Mouse (Mus musculus) forebrain, embryonic 14.5 days (tissue): ENCODE measurements at regions not wholly inside any gene's neighbourhood (a gene's known extent, or its start where the extent isn't known, plus 50 kb on each side); places are given as distances from the start of the nearest gene placed in this dataset.

Experiments
- ATAC-seq: fragments of 200-750 bp; cut with Nextera tagmentation; 2 replicates; pipeline ENCODE4 v1.8.0; 2017; ENCODE audit warnings: mild to moderate bottlenecking, moderate library complexity
- DNase-seq: peaks from one replicate; pipeline ENCODE4 v3.0.0-alpha.2; 2015; ENCODE audit warnings: low spot score
- H3K27ac ChIP-seq: fragments of 300-500 bp; sonication (generic); 2 replicates; pipeline ENCODE4 v1.5.1; 2014; ENCODE audit warnings: low read depth, mild to moderate bottlenecking, control low read depth, low read length, moderate library complexity
- H3K27me3 ChIP-seq: fragments of 300-500 bp; sonication (generic); replicated peaks from 2 replicates; pipeline ENCODE4 v1.6.1; 2014; ENCODE audit warnings: low read length, control low read depth, mixed read lengths; ENCODE audit not compliant: control insufficient read depth, insufficient read depth
- H3K36me3 ChIP-seq: fragments of 300-500 bp; sonication (generic); 2 replicates; pipeline ENCODE4 v1.6.1; 2014; ENCODE audit warnings: low read length, control low read depth; ENCODE audit not compliant: control insufficient read depth, insufficient read depth
- H3K4me1 ChIP-seq: fragments of 300-500 bp; sonication (generic); 2 replicates; pipeline ENCODE4 v1.6.1; 2014; ENCODE audit warnings: antibody characterized with exemption, low read length, control low read depth; ENCODE audit not compliant: control insufficient read depth, insufficient read depth
- H3K4me2 ChIP-seq: fragments of 300-500 bp; sonication (generic); 2 replicates; pipeline ENCODE4 v1.6.1; 2014; ENCODE audit warnings: mild to moderate bottlenecking, control low read depth, low read length
- H3K4me3 ChIP-seq: fragments of 300-500 bp; sonication (generic); 2 replicates; pipeline ENCODE4 v1.5.1; 2014; ENCODE audit warnings: low read depth, low read length, control low read depth
- H3K9ac ChIP-seq: fragments of 300-500 bp; sonication (generic); 2 replicates; pipeline ENCODE4 v1.6.1; 2014; ENCODE audit warnings: mild to moderate bottlenecking, low read length, control low read depth, moderate library complexity
- H3K9me3 ChIP-seq: fragments of 300-500 bp; sonication (generic); replicated peaks from 2 replicates; pipeline ENCODE4 v1.6.1; 2016; ENCODE audit warnings: low read length, control low read depth, mixed read lengths; ENCODE audit not compliant: control insufficient read depth
- WGBS: fragments of 180-500 bp; shearing (Covaris S2); extraction: QIAGEN DNeasy Blood & Tissue Kit; methylation state at CpG from one replicate; pipeline ENCODE4 v1.1.7; 2014; 5-methylcytosine and 5-hydroxymethylcytosine counted together

GRCm38 (mm10) chr4:94147964-94148533 lies 408.3 kb upstream of the Gm10306 start:
- Histone ChIP-seq H3K9me3 (no peaks in the 10 kb centered on the region), H3K4me3 (no peak overlapping the region), H3K36me3 (no peaks in the 10 kb centered on the region), H3K27me3 (no peaks in the 10 kb centered on the region), H3K27ac (no peak overlapping the region), H3K4me1 (peaks cover 6% of the 10 kb centered on the region; the same call in 1 of the 2 replicates), H3K9ac (no peak overlapping the region), H3K4me2 (no peak overlapping the region)
- peak; percentile 60 for DNase-seq
- no peak for ATAC-seq

- Histone ChIP-seq H3K9me3 (no peaks in the 10 kb centered on the region), H3K4me2 (no peak overlapping the region), H3K27ac (no peak overlapping the region), H3K4me1 (peaks cover 6% of the 10 kb centered on the region; the same call in 1 of the 2 replicates), H3K27me3 (no peaks in the 10 kb centered on the region), H3K4me3 (no peak overlapping the region), H3K9ac (no peak overlapping the region), H3K36me3 (no peaks in the 10 kb centered on the region)
- 54% methylated on average over 3 of the region's 3 CpGs for WGBS
- DNase-seq (no peak), ATAC-seq (no peak)
Measured at GRCm38 (mm10) chr4:94149056-94149455, 407.3 kb upstream of the Gm10306 start.

DNA sequence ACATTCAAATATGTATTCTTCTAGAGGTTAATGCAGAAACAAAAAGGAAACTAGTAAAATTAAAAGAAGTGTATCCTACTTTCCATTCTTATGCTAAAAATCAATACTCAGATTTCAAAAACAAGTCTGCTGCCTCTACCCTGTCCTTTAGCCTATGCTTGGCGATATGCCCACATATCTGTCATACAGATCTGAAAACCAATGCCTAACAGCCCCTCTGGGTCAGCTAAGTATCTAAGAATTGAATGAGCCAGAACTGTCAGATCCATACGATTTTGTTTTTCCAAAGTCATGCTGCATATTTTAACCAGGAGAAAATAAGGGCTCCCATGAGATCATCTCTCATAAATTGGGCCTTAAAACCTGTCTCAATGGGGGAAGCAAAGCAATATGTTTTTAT lies 395.7 kb upstream of the Gm10306 start:
- H3K27me3 ChIP-seq: no peaks in the 10 kb centered on the region
- H3K36me3 ChIP-seq: no peaks in the 10 kb centered on the region
- no peak overlapping the region for H3K27ac ChIP-seq
- H3K4me1 ChIP-seq: no peaks in the 10 kb centered on the region
- DNase-seq (no peak), ATAC-seq (no peak)
- no peak overlapping the region for H3K4me3 ChIP-seq
- H3K9ac ChIP-seq: no peak overlapping the region
- H3K9me3 ChIP-seq: no peaks in the 10 kb centered on the region
- 74% methylated on average over 2 of the region's 2 CpGs for WGBS
- H3K4me2 ChIP-seq: no peak overlapping the region

GRCm38 (mm10) chr4:94173096-94173495 lies 383.2 kb upstream of the Gm10306 start:
- Histone ChIP-seq H3K27ac (no peak overlapping the region), H3K9me3 (no peaks in the 10 kb centered on the region), H3K36me3 (no peaks in the 10 kb centered on the region), H3K4me1 (no peaks in the 10 kb centered on the region), H3K4me2 (no peak overlapping the region), H3K9ac (no peak overlapping the region), H3K4me3 (no peak overlapping the region), H3K27me3 (no peaks in the 10 kb centered on the region)
- ATAC-seq (no peak), DNase-seq (no peak)
- WGBS: 94% methylated on average over 2 of the region's 2 CpGs

DNA sequence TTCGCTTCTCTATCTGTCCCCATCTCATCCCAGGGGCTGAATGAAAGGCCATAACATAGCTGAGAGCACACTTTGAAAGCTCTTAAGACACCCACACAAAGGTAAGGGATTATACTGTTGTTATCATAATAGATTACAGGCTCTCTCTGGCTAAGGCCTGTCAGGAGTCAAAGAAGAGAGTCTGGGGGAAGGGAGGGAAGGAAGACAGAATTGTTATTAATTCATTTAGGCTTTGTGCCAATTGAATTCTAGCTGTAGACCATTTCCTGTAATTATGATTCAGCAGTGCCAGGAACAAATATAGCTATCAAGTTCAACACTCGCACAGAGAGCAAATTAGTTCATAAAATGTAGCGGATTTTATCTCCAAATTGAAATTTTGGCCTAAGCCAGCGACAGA lies 369.3 kb upstream of the Gm10306 start:
- Histone ChIP-seq H3K27ac (no peak overlapping the region), H3K4me2 (no peak overlapping the region), H3K4me3 (no peak overlapping the region), H3K27me3 (no peaks in the 10 kb centered on the region), H3K9me3 (no peaks in the 10 kb centered on the region), H3K36me3 (no peaks in the 10 kb centered on the region), H3K9ac (no peak overlapping the region), H3K4me1 (peaks cover 4% of the 10 kb centered on the region; the same call in 1 of the 2 replicates)
- DNase-seq: peak; percentile 45
- 61% methylated on average over 4 of the region's 4 CpGs for WGBS
- ATAC-seq: peak; percentile 51; the same call in 1 of the 2 replicates

- peaks cover 4% of the 10 kb centered on the region; the same call in 1 of the 2 replicates for H3K4me1 ChIP-seq
- no peaks in the 10 kb centered on the region for H3K36me3 ChIP-seq
- H3K4me3 ChIP-seq: no peak overlapping the region
- no peak overlapping the region for H3K4me2 ChIP-seq
- H3K27ac ChIP-seq: no peak overlapping the region
- H3K9me3 ChIP-seq: no peaks in the 10 kb centered on the region
- no peak overlapping the region for H3K9ac ChIP-seq
- peak; percentile 30; the same call in 1 of the 2 replicates for ATAC-seq
- H3K27me3 ChIP-seq: no peaks in the 10 kb centered on the region
- WGBS: 68% methylated on average over 2 of the region's 2 CpGs
- no peak for DNase-seq
Measured at GRCm38 (mm10) chr4:94188354-94188753, 368.0 kb upstream of the Gm10306 start.

GRCm38 (mm10) chr4:94188888-94189287 lies 367.5 kb upstream of the Gm10306 start:
- H3K36me3 ChIP-seq: no peaks in the 10 kb centered on the region
- no peaks in the 10 kb centered on the region for H3K9me3 ChIP-seq
- no peaks in the 10 kb centered on the region for H3K27me3 ChIP-seq
- 27% methylated on average over 3 of the region's 3 CpGs for WGBS
- peak; percentile 79 for ATAC-seq
- peak; percentile 80 for DNase-seq
- no peak overlapping the region for H3K9ac ChIP-seq
- peaks cover 4% of the 10 kb centered on the region; the same call in 1 of the 2 replicates for H3K4me1 ChIP-seq
- H3K27ac ChIP-seq: no peak overlapping the region
- no peak overlapping the region for H3K4me2 ChIP-seq
- H3K4me3 ChIP-seq: no peak overlapping the region

GRCm38 (mm10) chr4:94190940-94191339 lies 365.4 kb upstream of the Gm10306 start:
- H3K4me2 ChIP-seq: no peak overlapping the region
- 81% methylated on average over 2 of the region's 2 CpGs for WGBS
- no peak overlapping the region for H3K4me3 ChIP-seq
- H3K36me3 ChIP-seq: no peaks in the 10 kb centered on the region
- peaks cover 4% of the 10 kb centered on the region; the same call in 1 of the 2 replicates for H3K4me1 ChIP-seq
- H3K27me3 ChIP-seq: no peaks in the 10 kb centered on the region
- ATAC-seq (no peak), DNase-seq (no peak)
- H3K9me3 ChIP-seq: no peaks in the 10 kb centered on the region
- no peak overlapping the region for H3K27ac ChIP-seq
- H3K9ac ChIP-seq: no peak overlapping the region

DNA sequence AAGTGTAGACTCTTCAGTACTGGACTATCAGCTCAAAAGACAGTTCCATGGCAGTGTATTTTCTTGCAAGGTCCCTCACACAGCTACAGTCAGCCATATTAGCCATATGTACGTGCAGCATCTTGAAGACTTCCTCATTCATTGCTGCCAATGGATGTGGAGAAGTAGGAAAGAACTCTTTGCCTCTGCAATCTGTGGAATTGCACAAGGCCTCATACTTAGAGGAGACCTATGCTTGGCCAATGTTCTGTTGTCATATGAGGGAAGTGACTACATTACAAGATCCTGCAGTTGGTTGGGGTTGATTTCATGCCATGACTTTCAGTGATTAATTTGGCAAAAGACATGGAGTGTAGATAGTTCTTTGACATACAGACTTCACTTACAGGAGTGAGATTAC lies 340.1 kb upstream of the Gm10306 start:
- H3K27ac ChIP-seq: no peak overlapping the region
- H3K36me3 ChIP-seq: no peaks in the 10 kb centered on the region
- no peak overlapping the region for H3K4me3 ChIP-seq
- H3K9ac ChIP-seq: no peak overlapping the region
- ATAC-seq (no peak), DNase-seq (no peak)
- 92% methylated on average over 1 of the region's 1 CpGs for WGBS
- H3K9me3 ChIP-seq: no peaks in the 10 kb centered on the region
- no peaks in the 10 kb centered on the region for H3K4me1 ChIP-seq
- no peaks in the 10 kb centered on the region for H3K27me3 ChIP-seq
- H3K4me2 ChIP-seq: no peak overlapping the region
